Mouse (Mus musculus) right cerebral cortex, adult 2 months (tissue): Measurements from ENCODE around the gene Poc1b.

Experiments used
- DNase-seq, 2 experiments: peaks; one replicate each; pipeline ENCODE4 v3.0.0; 2021 to 2022; ENCODE audit warnings: low spot score in 2 of 2

Poc1b gene

GRCm38 (mm10) chr10:99106703-99107631 lies at the start of gene Poc1b:
Gene Poc1b, plus strand, starts transcription at chr10:99107036.
- peak; percentile 76 to 84 for DNase-seq

- DNase-seq, result no peak
Measured at GRCm38 (mm10) chr10:99060588-99060987, 46.2 kb upstream of the Poc1b start.

GRCm38 (mm10) chr10:99061418-99061817 lies 45.4 kb upstream of the Poc1b start:
- no peak for DNase-seq

GRCm38 (mm10) chr10:99062546-99062945 lies 44.3 kb upstream of the Poc1b start:
- DNase-seq, result no peak

- peak; percentile 35 to 54 for DNase-seq
Measured at GRCm38 (mm10) chr10:99076113-99076895, 30.5 kb upstream of the Poc1b start.

- DNase-seq, result no peak
Measured at GRCm38 (mm10) chr10:99078621-99079020, 28.2 kb upstream of the Poc1b start.

- peak; percentile 69 to 78 for DNase-seq
Measured at GRCm38 (mm10) chr10:99081569-99081990, 25.3 kb upstream of the Poc1b start.

GRCm38 (mm10) chr10:99083431-99084003 lies 23.3 kb upstream of the Poc1b start:
- DNase-seq, result no peak

- DNase-seq, result peak; percentile 93 to 95
Measured at GRCm38 (mm10) chr10:99084397-99085239, 22.2 kb upstream of the Poc1b start.

GRCm38 (mm10) chr10:99085240-99085587 lies 21.6 kb upstream of the Poc1b start:
- DNase-seq, result no peak

GRCm38 (mm10) chr10:99086029-99086428 lies 20.8 kb upstream of the Poc1b start:
- DNase-seq, result no peak

- DNase-seq, result no peak
Measured at GRCm38 (mm10) chr10:99089906-99090305, 16.9 kb upstream of the Poc1b start.

GRCm38 (mm10) chr10:99093364-99093763 lies 13.5 kb upstream of the Poc1b start:
- DNase-seq, result no peak

- DNase-seq, result no peak
Measured at GRCm38 (mm10) chr10:99095114-99095513, 11.7 kb upstream of the Poc1b start.

GRCm38 (mm10) chr10:99097374-99097773 lies 9.5 kb upstream of the Poc1b start:
- peak; percentile 59 to 79 for DNase-seq

- DNase-seq, result no peak
Measured at GRCm38 (mm10) chr10:99105522-99105921, 1.3 kb upstream of the Poc1b start.

GRCm38 (mm10) chr10:99106311-99106702 lies 529 bp upstream of the Poc1b start:
- DNase-seq, result no peak

- peak; percentile 49 to 56 for DNase-seq
Measured at GRCm38 (mm10) chr10:99107964-99108363, 1.1 kb downstream of the Poc1b start, which contains the start of gene Galnt4. Gene Galnt4, plus strand, starts transcription at chr10:99108159.

- no peak for DNase-seq
Measured at GRCm38 (mm10) chr10:99108431-99108982, 1.7 kb downstream of the Poc1b start.

GRCm38 (mm10) chr10:99113533-99113932 lies 6.7 kb downstream of the Poc1b start:
- no peak for DNase-seq

- DNase-seq, result no peak
Measured at GRCm38 (mm10) chr10:99114295-99114694, 7.5 kb downstream of the Poc1b start.
